Mouse (Mus musculus): ENCODE measurements at regions not wholly inside any gene's neighbourhood (a gene's known extent, or its start where the extent isn't known, plus 50 kb on each side); places are given as distances from the start of the nearest gene placed in this dataset.

GRCm38 (mm10) chr13:114584566-114584965 is 125.8 kb upstream of the Fst start:
- H3K4me3 ChIP-seq (ENCODE audit: control insufficient read depth in 1 of 2, insufficient read depth in 1 of 2, low read depth in 1 of 2, low read length in 2 of 2): peak overlapping the region in 1 of 2 experiments; percentile 24; a peak in 3 of 4 replicates
- no peaks in the 10 kb centered on the region for H3K9me3 ChIP-seq (ENCODE audit: control insufficient read depth, low read length)
- no peaks in the 10 kb centered on the region for H3K27me3 ChIP-seq (ENCODE audit: control insufficient read depth, insufficient read depth, low read length)
- ATAC-seq (ENCODE audit: insufficient number of reproducible peaks, insufficient read depth, low FRiP score, low read depth): no peak
- no peaks in the 10 kb centered on the region for H3K36me3 ChIP-seq (ENCODE audit: control insufficient read depth, insufficient read depth, low read length)
- 27% methylated on average over 7 of the region's 7 CpGs for WGBS
- peak overlapping the region in 1 of 2 experiments; percentile 39; a peak in 1 of 4 replicates for H3K27ac ChIP-seq (replicated peaks in 1 of 2; ENCODE audit: control insufficient read depth in 1 of 2, insufficient read depth in 1 of 2, low read depth in 2 of 2, low read length in 2 of 2)
- H3K4me1 ChIP-seq (ENCODE audit: control insufficient read depth in 2 of 2, insufficient read depth in 2 of 2, low read length in 2 of 2): 0 out of 4 replicates have a peak, but pooled peaks cover 0 to 3% of the 10 kb centered on the region in 2 experiments
- H3K4me2 ChIP-seq (ENCODE audit: low read length): peak overlapping the region; percentile 60
- peak overlapping the region; percentile 41 for H3K9ac ChIP-seq (ENCODE audit: low read length)

- no peak overlapping the region for H3K4me2 ChIP-seq (ENCODE audit: low read length)
- no peaks in the 10 kb centered on the region for H3K36me3 ChIP-seq (ENCODE audit: control insufficient read depth, insufficient read depth, low read length)
- no peaks in the 10 kb centered on the region for H3K9me3 ChIP-seq (ENCODE audit: control insufficient read depth, low read length)
- no peak overlapping the region for H3K9ac ChIP-seq (ENCODE audit: low read length)
- H3K4me1 ChIP-seq (ENCODE audit: control insufficient read depth in 2 of 2, insufficient read depth in 2 of 2, low read length in 2 of 2): 0 out of 4 replicates have a peak, but pooled peaks cover 0 to 3% of the 10 kb centered on the region in 2 experiments
- H3K27ac ChIP-seq (replicated peaks in 1 of 2; ENCODE audit: control insufficient read depth in 1 of 2, insufficient read depth in 1 of 2, low read depth in 2 of 2, low read length in 2 of 2): no peak overlapping the region
- ATAC-seq (ENCODE audit: insufficient number of reproducible peaks, insufficient read depth, low FRiP score, low read depth): no peak
- H3K27me3 ChIP-seq (ENCODE audit: control insufficient read depth, insufficient read depth, low read length): no peaks in the 10 kb centered on the region
- 71% methylated on average over 2 of the region's 2 CpGs for WGBS
- H3K4me3 ChIP-seq (ENCODE audit: control insufficient read depth in 1 of 2, insufficient read depth in 1 of 2, low read depth in 1 of 2, low read length in 2 of 2): no peak overlapping the region
Observed at GRCm38 (mm10) chr13:114587621-114588020, 128.9 kb upstream of the Fst start.

GRCm38 (mm10) chr13:114603341-114603740 is 144.6 kb upstream of the Fst start:
- Histone ChIP-seq H3K4me1 (ENCODE audit: control insufficient read depth in 2 of 2, insufficient read depth in 2 of 2, low read length in 2 of 2) (no peaks in the 10 kb centered on the region), H3K4me2 (ENCODE audit: low read length) (no peak overlapping the region), H3K4me3 (ENCODE audit: control insufficient read depth in 1 of 2, insufficient read depth in 1 of 2, low read depth in 1 of 2, low read length in 2 of 2) (no peak overlapping the region), H3K9ac (ENCODE audit: low read length) (no peak overlapping the region), H3K27ac (replicated peaks in 1 of 2; ENCODE audit: control insufficient read depth in 1 of 2, insufficient read depth in 1 of 2, low read depth in 2 of 2, low read length in 2 of 2) (no peak overlapping the region), H3K27me3 (ENCODE audit: control insufficient read depth, insufficient read depth, low read length) (no peaks in the 10 kb centered on the region), H3K9me3 (ENCODE audit: control insufficient read depth, low read length) (no peaks in the 10 kb centered on the region), H3K36me3 (ENCODE audit: control insufficient read depth, insufficient read depth, low read length) (no peaks in the 10 kb centered on the region)
- ATAC-seq (ENCODE audit: insufficient number of reproducible peaks, insufficient read depth, low FRiP score, low read depth): no peak
- 85% methylated on average over 13 of the region's 13 CpGs for WGBS

- Histone ChIP-seq H3K27ac (replicated peaks in 1 of 2; ENCODE audit: control insufficient read depth in 1 of 2, insufficient read depth in 1 of 2, low read depth in 2 of 2, low read length in 2 of 2) (no peak overlapping the region), H3K4me1 (ENCODE audit: control insufficient read depth in 2 of 2, insufficient read depth in 2 of 2, low read length in 2 of 2) (no peaks in the 10 kb centered on the region), H3K36me3 (ENCODE audit: control insufficient read depth, insufficient read depth, low read length) (no peaks in the 10 kb centered on the region), H3K4me2 (ENCODE audit: low read length) (no peak overlapping the region), H3K9me3 (ENCODE audit: control insufficient read depth, low read length) (no peaks in the 10 kb centered on the region), H3K9ac (ENCODE audit: low read length) (no peak overlapping the region), H3K27me3 (ENCODE audit: control insufficient read depth, insufficient read depth, low read length) (no peaks in the 10 kb centered on the region), H3K4me3 (ENCODE audit: control insufficient read depth in 1 of 2, insufficient read depth in 1 of 2, low read depth in 1 of 2, low read length in 2 of 2) (no peak overlapping the region)
- no peak for ATAC-seq (ENCODE audit: insufficient number of reproducible peaks, insufficient read depth, low FRiP score, low read depth)
- WGBS: 86% methylated on average over 11 of the region's 11 CpGs
Observed at GRCm38 (mm10) chr13:114604037-114604694, 145.4 kb upstream of the Fst start.

- Histone ChIP-seq H3K9ac (ENCODE audit: low read length) (no peak overlapping the region), H3K27ac (replicated peaks in 1 of 2; ENCODE audit: control insufficient read depth in 1 of 2, insufficient read depth in 1 of 2, low read depth in 2 of 2, low read length in 2 of 2) (no peak overlapping the region), H3K9me3 (ENCODE audit: control insufficient read depth, low read length) (no peaks in the 10 kb centered on the region), H3K27me3 (ENCODE audit: control insufficient read depth, insufficient read depth, low read length) (no peaks in the 10 kb centered on the region), H3K4me1 (ENCODE audit: control insufficient read depth in 2 of 2, insufficient read depth in 2 of 2, low read length in 2 of 2) (no peaks in the 10 kb centered on the region), H3K4me2 (ENCODE audit: low read length) (no peak overlapping the region), H3K36me3 (ENCODE audit: control insufficient read depth, insufficient read depth, low read length) (no peaks in the 10 kb centered on the region), H3K4me3 (ENCODE audit: control insufficient read depth in 1 of 2, insufficient read depth in 1 of 2, low read depth in 1 of 2, low read length in 2 of 2) (no peak overlapping the region)
- no peak for ATAC-seq (ENCODE audit: insufficient number of reproducible peaks, insufficient read depth, low FRiP score, low read depth)
- 79% methylated on average over 1 of the region's 1 CpGs for WGBS
Observed at GRCm38 (mm10) chr13:114613909-114614308, 155.2 kb upstream of the Fst start.

GRCm38 (mm10) chr13:114619416-114619815 is 160.7 kb upstream of the Fst start:
- no peaks in the 10 kb centered on the region for H3K4me1 ChIP-seq (ENCODE audit: control insufficient read depth in 2 of 2, insufficient read depth in 2 of 2, low read length in 2 of 2)
- H3K36me3 ChIP-seq (ENCODE audit: control insufficient read depth, insufficient read depth, low read length): no peaks in the 10 kb centered on the region
- ATAC-seq (ENCODE audit: insufficient number of reproducible peaks, insufficient read depth, low FRiP score, low read depth): no peak
- no peak overlapping the region for H3K27ac ChIP-seq (replicated peaks in 1 of 2; ENCODE audit: control insufficient read depth in 1 of 2, insufficient read depth in 1 of 2, low read depth in 2 of 2, low read length in 2 of 2)
- no peak overlapping the region for H3K9ac ChIP-seq (ENCODE audit: low read length)
- H3K4me2 ChIP-seq (ENCODE audit: low read length): no peak overlapping the region
- no peaks in the 10 kb centered on the region for H3K9me3 ChIP-seq (ENCODE audit: control insufficient read depth, low read length)
- no peaks in the 10 kb centered on the region for H3K27me3 ChIP-seq (ENCODE audit: control insufficient read depth, insufficient read depth, low read length)
- H3K4me3 ChIP-seq (ENCODE audit: control insufficient read depth in 1 of 2, insufficient read depth in 1 of 2, low read depth in 1 of 2, low read length in 2 of 2): no peak overlapping the region
- WGBS: 89% methylated on average over 4 of the region's 4 CpGs

GRCm38 (mm10) chr13:114636731-114637130 is 178.0 kb upstream of the Fst start:
- WGBS: 82% methylated on average over 4 of the region's 4 CpGs
- Histone ChIP-seq H3K4me1 (ENCODE audit: control insufficient read depth in 2 of 2, insufficient read depth in 2 of 2, low read length in 2 of 2) (no peaks in the 10 kb centered on the region), H3K9ac (ENCODE audit: low read length) (no peak overlapping the region), H3K27ac (replicated peaks in 1 of 2; ENCODE audit: control insufficient read depth in 1 of 2, insufficient read depth in 1 of 2, low read depth in 2 of 2, low read length in 2 of 2) (no peak overlapping the region), H3K4me3 (ENCODE audit: control insufficient read depth in 1 of 2, insufficient read depth in 1 of 2, low read depth in 1 of 2, low read length in 2 of 2) (no peak overlapping the region), H3K9me3 (ENCODE audit: control insufficient read depth, low read length) (no peaks in the 10 kb centered on the region), H3K4me2 (ENCODE audit: low read length) (no peak overlapping the region), H3K36me3 (ENCODE audit: control insufficient read depth, insufficient read depth, low read length) (no peaks in the 10 kb centered on the region), H3K27me3 (ENCODE audit: control insufficient read depth, insufficient read depth, low read length) (no peaks in the 10 kb centered on the region)
- ATAC-seq (ENCODE audit: insufficient number of reproducible peaks, insufficient read depth, low FRiP score, low read depth): no peak

GRCm38 (mm10) chr13:114639531-114639930 is 178.5 kb upstream of the Mocs2 start:
- Histone ChIP-seq H3K9ac (ENCODE audit: low read length) (no peak overlapping the region), H3K36me3 (ENCODE audit: control insufficient read depth, insufficient read depth, low read length) (no peaks in the 10 kb centered on the region), H3K27ac (replicated peaks in 1 of 2; ENCODE audit: control insufficient read depth in 1 of 2, insufficient read depth in 1 of 2, low read depth in 2 of 2, low read length in 2 of 2) (no peak overlapping the region), H3K9me3 (ENCODE audit: control insufficient read depth, low read length) (no peaks in the 10 kb centered on the region), H3K27me3 (ENCODE audit: control insufficient read depth, insufficient read depth, low read length) (no peaks in the 10 kb centered on the region), H3K4me3 (ENCODE audit: control insufficient read depth in 1 of 2, insufficient read depth in 1 of 2, low read depth in 1 of 2, low read length in 2 of 2) (no peak overlapping the region), H3K4me2 (ENCODE audit: low read length) (no peak overlapping the region), H3K4me1 (ENCODE audit: control insufficient read depth in 2 of 2, insufficient read depth in 2 of 2, low read length in 2 of 2) (no peaks in the 10 kb centered on the region)
- ATAC-seq (ENCODE audit: insufficient number of reproducible peaks, insufficient read depth, low FRiP score, low read depth): no peak
- 89% methylated on average over 2 of the region's 2 CpGs for WGBS
